Mouse (Mus musculus): ENCODE measurements around the gene Ddb1. TPM values are rescaled to one million over a fixed set of nuclear protein-coding genes. Genes with fewer than 3 reads are reported as not detected.

Ddb1 gene
- polyA plus RNA-seq, 1 experiment from 2014 or later: 194 TPM

GRCm38 (mm10) chr19:10640080-10640479, 35.0 kb downstream of the Ddb1 start:
- Histone ChIP-seq H3K4me3 (replicated peaks) (no peak overlapping the region), H3K9ac (replicated peaks) (no peak overlapping the region), H3K4me1 (peaks cover 3% of the 10 kb centered on the region), H3K9me3 (replicated peaks) (no peaks in the 10 kb centered on the region), H3K4me2 (peak overlapping the region; percentile 17; the same call in 1 of the 2 replicates), H3K27me3 (replicated peaks) (no peaks in the 10 kb centered on the region), H3K36me3 (no peaks in the 10 kb centered on the region), H3K27ac (replicated peaks) (no peak overlapping the region)
- no peak for ATAC-seq (ENCODE audit: low FRiP score)
- WGBS: 9% methylated on average over 5 of the region's 5 CpGs

- no peak overlapping the region for H3K4me3 ChIP-seq (replicated peaks)
- no peaks in the 10 kb centered on the region for H3K36me3 ChIP-seq
- 48% methylated on average over 13 of the region's 13 CpGs for WGBS
- no peaks in the 10 kb centered on the region for H3K4me1 ChIP-seq
- no peak for ATAC-seq (ENCODE audit: low FRiP score)
- H3K4me2 ChIP-seq: peak overlapping the region; percentile 17; the same call in 1 of the 2 replicates
- H3K27ac ChIP-seq (replicated peaks): no peak overlapping the region
- H3K9me3 ChIP-seq (replicated peaks): no peaks in the 10 kb centered on the region
- H3K27me3 ChIP-seq (replicated peaks): no peaks in the 10 kb centered on the region
- no peak overlapping the region for H3K9ac ChIP-seq (replicated peaks)
Observed at GRCm38 (mm10) chr19:10640589-10641378, 35.7 kb downstream of the Ddb1 start.

GRCm38 (mm10) chr19:10645616-10646015, 40.5 kb downstream of the Ddb1 start:
- H3K36me3 ChIP-seq: no peaks in the 10 kb centered on the region
- H3K9ac ChIP-seq (replicated peaks): no peak overlapping the region
- no peaks in the 10 kb centered on the region for H3K4me1 ChIP-seq
- no peak for ATAC-seq (ENCODE audit: low FRiP score)
- no peaks in the 10 kb centered on the region for H3K9me3 ChIP-seq (replicated peaks)
- H3K4me2 ChIP-seq: no peak overlapping the region
- no peak overlapping the region for H3K27ac ChIP-seq (replicated peaks)
- 93% methylated on average over 2 of the region's 2 CpGs for WGBS
- no peak overlapping the region for H3K4me3 ChIP-seq (replicated peaks)
- H3K27me3 ChIP-seq (replicated peaks): no peaks in the 10 kb centered on the region

GRCm38 (mm10) chr19:10648156-10648555, 43.0 kb downstream of the Ddb1 start:
- Histone ChIP-seq H3K4me1 (no peaks in the 10 kb centered on the region), H3K36me3 (no peaks in the 10 kb centered on the region), H3K9me3 (replicated peaks) (no peaks in the 10 kb centered on the region), H3K27me3 (replicated peaks) (no peaks in the 10 kb centered on the region), H3K9ac (replicated peaks) (no peak overlapping the region), H3K27ac (replicated peaks) (no peak overlapping the region), H3K4me3 (replicated peaks) (no peak overlapping the region), H3K4me2 (no peak overlapping the region)
- no peak for ATAC-seq (ENCODE audit: low FRiP score)
- 81% methylated on average over 8 of the region's 8 CpGs for WGBS

GRCm38 (mm10) chr19:10656058-10656457, 50.9 kb downstream of the Ddb1 start:
- Histone ChIP-seq H3K4me1 (no peaks in the 10 kb centered on the region), H3K9ac (replicated peaks) (no peak overlapping the region), H3K36me3 (no peaks in the 10 kb centered on the region), H3K4me2 (no peak overlapping the region), H3K27me3 (replicated peaks) (no peaks in the 10 kb centered on the region), H3K4me3 (replicated peaks) (no peak overlapping the region), H3K9me3 (replicated peaks) (no peaks in the 10 kb centered on the region), H3K27ac (replicated peaks) (no peak overlapping the region)
- no peak for ATAC-seq (ENCODE audit: low FRiP score)
- 38% methylated on average over 3 of the region's 3 CpGs for whole genome bisulfite sequencing

- whole genome bisulfite sequencing: 86% methylated on average over 5 of the region's 5 CpGs
- Histone ChIP-seq H3K9me3 (replicated peaks) (no peaks in the 10 kb centered on the region), H3K36me3 (no peaks in the 10 kb centered on the region), H3K27ac (replicated peaks) (no peak overlapping the region), H3K4me2 (no peak overlapping the region), H3K9ac (replicated peaks) (no peak overlapping the region), H3K4me1 (no peaks in the 10 kb centered on the region), H3K27me3 (replicated peaks) (no peaks in the 10 kb centered on the region), H3K4me3 (replicated peaks) (no peak overlapping the region)
- ATAC-seq (ENCODE audit: low FRiP score): no peak
Observed at GRCm38 (mm10) chr19:10657742-10658141, 52.6 kb downstream of the Ddb1 start.

- Histone ChIP-seq H3K36me3 (no peaks in the 10 kb centered on the region), H3K4me2 (no peak overlapping the region), H3K27me3 (replicated peaks) (no peaks in the 10 kb centered on the region), H3K27ac (replicated peaks) (no peak overlapping the region), H3K9me3 (replicated peaks) (no peaks in the 10 kb centered on the region), H3K9ac (replicated peaks) (no peak overlapping the region), H3K4me1 (no peaks in the 10 kb centered on the region), H3K4me3 (replicated peaks) (no peak overlapping the region)
- ATAC-seq (ENCODE audit: low FRiP score): no peak
- WGBS: 91% methylated on average over 2 of the region's 2 CpGs
Observed at GRCm38 (mm10) chr19:10658406-10658805, 53.3 kb downstream of the Ddb1 start.

GRCm38 (mm10) chr19:10661373-10661772, 56.2 kb downstream of the Ddb1 start:
- no peak overlapping the region for H3K27ac ChIP-seq (replicated peaks)
- no peaks in the 10 kb centered on the region for H3K9me3 ChIP-seq (replicated peaks)
- no peak overlapping the region for H3K4me2 ChIP-seq
- no peak for ATAC-seq (ENCODE audit: low FRiP score)
- WGBS: 81% methylated on average over 5 of the region's 5 CpGs
- no peak overlapping the region for H3K9ac ChIP-seq (replicated peaks)
- H3K4me1 ChIP-seq: no peaks in the 10 kb centered on the region
- H3K27me3 ChIP-seq (replicated peaks): no peaks in the 10 kb centered on the region
- no peak overlapping the region for H3K4me3 ChIP-seq (replicated peaks)
- H3K36me3 ChIP-seq: no peaks in the 10 kb centered on the region

- no peak overlapping the region for H3K9ac ChIP-seq (replicated peaks)
- H3K27ac ChIP-seq (replicated peaks): no peak overlapping the region
- ATAC-seq (ENCODE audit: low FRiP score): no peak
- no peaks in the 10 kb centered on the region for H3K4me1 ChIP-seq
- H3K36me3 ChIP-seq: no peaks in the 10 kb centered on the region
- H3K4me2 ChIP-seq: no peak overlapping the region
- no peaks in the 10 kb centered on the region for H3K27me3 ChIP-seq (replicated peaks)
- H3K4me3 ChIP-seq (replicated peaks): no peak overlapping the region
- WGBS: 85% methylated on average over 2 of the region's 2 CpGs
- H3K9me3 ChIP-seq (replicated peaks): no peaks in the 10 kb centered on the region
Observed at GRCm38 (mm10) chr19:10661919-10662318, 56.8 kb downstream of the Ddb1 start.

- H3K9ac ChIP-seq (replicated peaks): no peak overlapping the region
- ATAC-seq (ENCODE audit: low FRiP score): no peak
Observed at GRCm38 (mm10) chr19:10662665-10663064, 57.5 kb downstream of the Ddb1 start.

GRCm38 (mm10) chr19:10665093-10665492, 60.0 kb downstream of the Ddb1 start:
- no peaks in the 10 kb centered on the region for H3K4me1 ChIP-seq
- no peaks in the 10 kb centered on the region for H3K9me3 ChIP-seq (replicated peaks)
- H3K9ac ChIP-seq (replicated peaks): no peak overlapping the region
- no peaks in the 10 kb centered on the region for H3K27me3 ChIP-seq (replicated peaks)
- H3K27ac ChIP-seq (replicated peaks): no peak overlapping the region
- no peaks in the 10 kb centered on the region for H3K36me3 ChIP-seq
- no peak overlapping the region for H3K4me3 ChIP-seq (replicated peaks)
- WGBS: 69% methylated on average over 3 of the region's 3 CpGs
- peak; percentile 16; the same call in 1 of the 2 replicates for ATAC-seq (ENCODE audit: low FRiP score)
- no peak overlapping the region for H3K4me2 ChIP-seq

More at GRCm38 (mm10) chr19:10662665-10663064, 57.5 kb downstream of the Ddb1 start:
- WGBS: 80% methylated on average over 3 of the region's 3 CpGs
- Histone ChIP-seq H3K4me1 (no peaks in the 10 kb centered on the region), H3K27ac (replicated peaks) (no peak overlapping the region), H3K36me3 (no peaks in the 10 kb centered on the region), H3K9me3 (replicated peaks) (no peaks in the 10 kb centered on the region), H3K4me3 (replicated peaks) (no peak overlapping the region), H3K4me2 (no peak overlapping the region), H3K27me3 (replicated peaks) (no peaks in the 10 kb centered on the region)

GRCm38 (mm10) chr19:10665499-10665898, 60.4 kb downstream of the Ddb1 start:
- peak; percentile 77 for ATAC-seq (ENCODE audit: low FRiP score)
- H3K9ac ChIP-seq (replicated peaks): no peak overlapping the region
- no peak overlapping the region for H3K27ac ChIP-seq (replicated peaks)
- H3K27me3 ChIP-seq (replicated peaks): no peaks in the 10 kb centered on the region
- WGBS: 12% methylated on average over 2 of the region's 2 CpGs
- no peak overlapping the region for H3K4me3 ChIP-seq (replicated peaks)
- no peaks in the 10 kb centered on the region for H3K4me1 ChIP-seq
- H3K36me3 ChIP-seq: no peaks in the 10 kb centered on the region
- no peak overlapping the region for H3K4me2 ChIP-seq
- H3K9me3 ChIP-seq (replicated peaks): no peaks in the 10 kb centered on the region

Data from neural tube, embryonic 15.5 days (tissue).